Mouse (Mus musculus) ovary, postnatal 14 days (tissue): ENCODE measurements around the gene Iqgap1.

Source experiments
- DNase-seq: peaks from one replicate; pipeline ENCODE4 v3.0.0; 2022; ENCODE audit warnings: low spot score

Gene Iqgap1

DNA sequence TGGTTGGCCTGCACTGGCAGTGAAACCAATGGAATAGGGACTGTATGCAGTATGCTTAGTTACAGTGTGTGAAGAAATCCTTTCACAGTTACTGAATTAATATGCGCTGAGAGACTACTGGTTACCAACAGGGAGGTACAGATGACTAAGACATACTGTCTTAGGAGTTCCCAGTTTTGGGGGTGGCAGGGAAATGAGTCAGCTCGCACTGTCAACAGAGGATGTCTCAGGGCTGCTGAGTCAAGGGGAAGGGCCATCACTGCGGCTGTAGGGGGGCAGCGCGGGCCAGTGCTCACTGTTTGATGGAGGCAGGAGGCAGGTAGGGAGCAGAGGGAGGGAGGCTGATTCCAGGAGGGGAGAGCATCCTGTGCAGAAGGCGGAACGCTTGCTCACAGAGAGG lies 110.5 kb downstream of the Iqgap1 start:
- no peak for DNase-seq

DNA sequence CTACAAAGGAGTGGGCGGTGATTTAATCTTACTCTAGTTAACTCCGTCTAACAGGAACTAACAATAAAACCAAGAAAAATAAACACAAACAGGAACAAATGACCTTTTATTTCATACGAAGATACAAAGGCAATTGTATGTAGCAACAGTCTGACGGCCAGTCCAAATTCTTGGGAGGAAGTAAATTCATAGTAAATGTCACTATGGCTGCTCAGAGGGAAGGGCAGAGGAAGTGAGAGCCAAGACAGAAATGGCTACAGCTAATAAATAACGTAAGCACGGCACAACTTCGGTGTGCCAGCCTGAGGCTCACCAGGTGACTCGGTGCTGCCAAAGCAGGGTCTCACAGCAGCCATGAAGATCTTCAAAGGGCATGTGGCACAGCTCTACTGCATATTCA lies 114.3 kb downstream of the Iqgap1 start:
- no peak for DNase-seq

GRCm38 (mm10) chr7:80710333-80710732 lies 115.4 kb downstream of the Iqgap1 start:
- DNase-seq: no peak

DNA sequence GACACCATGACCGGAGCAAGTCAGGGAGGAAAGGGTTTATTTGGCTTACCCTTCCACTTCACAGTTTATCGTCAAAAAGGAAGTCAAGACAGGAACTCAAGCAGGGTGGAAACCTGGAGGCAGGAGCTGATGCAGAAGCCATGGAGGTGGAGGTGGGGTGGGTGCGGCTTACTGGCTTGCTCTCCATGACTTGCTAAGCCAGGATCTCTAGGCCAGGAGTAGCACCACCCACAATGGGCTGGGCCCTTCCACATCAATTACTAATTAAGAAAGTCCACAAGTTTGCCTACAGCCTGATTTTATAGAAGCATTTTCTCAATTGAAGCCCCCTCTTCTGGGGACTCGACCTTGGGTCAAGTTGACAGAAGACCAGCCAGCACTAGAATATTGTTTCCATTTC lies 121.7 kb downstream of the Iqgap1 start:
- DNase-seq: no peak

GRCm38 (mm10) chr7:80702510-80702909 lies 123.3 kb downstream of the Iqgap1 start:
- no peak for DNase-seq

GRCm38 (mm10) chr7:80699709-80700108 lies 126.1 kb downstream of the Iqgap1 start:
- no peak for DNase-seq

- no peak for DNase-seq
Measured at GRCm38 (mm10) chr7:80698940-80699339, 126.8 kb downstream of the Iqgap1 start.

- no peak for DNase-seq
Measured at GRCm38 (mm10) chr7:80697859-80698258, 127.9 kb downstream of the Iqgap1 start.

DNA sequence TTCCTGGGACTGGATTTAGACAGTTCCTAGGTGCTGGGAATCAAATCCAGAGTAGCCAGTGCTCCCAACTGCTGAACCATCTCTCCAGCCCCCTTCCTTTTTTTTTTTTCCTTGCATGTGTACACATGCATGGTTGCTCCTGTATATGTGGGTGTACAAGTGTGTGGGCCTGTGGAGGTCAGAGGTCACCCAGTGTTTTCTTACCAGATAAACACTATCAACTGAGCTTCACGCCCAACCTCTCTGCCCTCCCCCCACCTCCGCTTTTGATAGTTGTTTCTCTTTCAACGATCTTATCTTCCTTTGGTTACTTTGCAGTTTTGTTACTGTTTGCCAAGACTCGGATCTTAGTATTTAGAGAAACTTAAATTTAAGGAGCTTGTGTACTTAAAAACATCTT lies 128.9 kb downstream of the Iqgap1 start:
- DNase-seq: no peak

GRCm38 (mm10) chr7:80696334-80696733 lies 129.4 kb downstream of the Iqgap1 start:
- DNase-seq: no peak

DNA sequence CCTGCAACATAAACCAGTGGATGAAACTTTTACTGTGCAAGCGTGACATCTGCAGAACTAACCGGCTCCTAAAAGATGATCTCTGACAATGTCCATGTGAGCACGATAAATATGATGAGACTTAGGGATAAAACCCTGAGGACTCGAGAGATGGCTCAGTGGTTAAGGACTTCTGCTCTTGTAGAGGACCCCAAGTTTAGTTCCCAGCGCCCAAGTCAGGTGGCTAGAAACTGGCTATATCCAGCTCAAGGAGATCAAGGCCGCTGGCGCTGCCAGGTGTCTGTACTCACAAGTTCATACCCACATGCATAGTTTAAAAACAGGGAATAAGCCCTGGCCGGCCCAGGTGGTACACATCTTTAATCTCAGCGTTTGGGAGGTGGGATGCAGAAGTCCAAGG lies 133.3 kb downstream of the Iqgap1 start:
- no peak for DNase-seq

- DNase-seq: no peak
Measured at GRCm38 (mm10) chr7:80691131-80691530, 134.6 kb downstream of the Iqgap1 start.

- DNase-seq: peak; percentile 18
Measured at GRCm38 (mm10) chr7:80689221-80689591, 136.6 kb downstream of the Iqgap1 start.

- peak; percentile 51 for DNase-seq
Measured at GRCm38 (mm10) chr7:80688556-80689220, 137.1 kb downstream of the Iqgap1 start, which contains the start of gene Crtc3. Gene Crtc3 (minus strand): TSS chr7:80688877.

DNA sequence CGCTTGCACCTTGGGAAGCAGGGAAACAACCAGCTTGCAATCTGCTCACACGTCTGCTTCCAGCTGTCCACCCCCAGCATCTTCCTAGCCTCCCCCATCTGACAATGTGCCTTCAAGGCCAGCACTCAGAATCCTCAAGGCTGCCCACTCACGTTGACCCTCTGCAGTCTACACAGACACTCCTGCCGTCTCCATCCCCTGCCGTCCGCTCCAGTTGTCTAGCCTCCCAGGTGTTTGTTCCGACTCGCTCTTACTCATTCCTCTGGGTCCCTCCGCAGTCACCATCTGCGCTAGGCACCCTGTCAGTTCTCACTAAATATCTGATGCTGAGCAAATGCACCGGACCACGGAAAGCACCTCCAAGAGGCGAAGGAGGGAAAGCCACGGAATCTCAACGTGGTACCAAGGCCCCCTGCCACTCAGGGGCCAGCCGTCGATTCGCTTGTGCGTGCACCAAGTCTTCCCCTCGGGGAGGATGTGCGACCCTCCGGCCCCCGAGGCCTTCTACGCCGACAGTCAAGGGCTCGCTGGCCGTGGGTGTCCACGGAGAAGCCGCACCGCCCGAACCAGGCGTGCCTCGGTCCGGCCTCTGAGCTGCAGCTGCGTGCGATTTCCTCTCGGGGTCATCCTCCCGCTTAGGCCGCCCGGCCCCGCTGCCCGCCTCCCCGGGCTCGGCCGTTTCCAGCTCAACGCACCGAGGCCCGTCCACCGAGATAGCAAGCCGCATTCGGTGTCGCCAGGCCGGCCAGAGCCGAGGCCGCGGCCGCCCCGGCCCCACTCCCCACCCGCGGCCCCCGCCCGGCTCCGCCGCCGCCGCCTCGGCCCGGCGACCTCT lies 137.8 kb downstream of the Iqgap1 start:
- DNase-seq: peak; percentile 46

- no peak for DNase-seq
Measured at GRCm38 (mm10) chr7:80685639-80686038, 140.1 kb downstream of the Iqgap1 start.

DNA sequence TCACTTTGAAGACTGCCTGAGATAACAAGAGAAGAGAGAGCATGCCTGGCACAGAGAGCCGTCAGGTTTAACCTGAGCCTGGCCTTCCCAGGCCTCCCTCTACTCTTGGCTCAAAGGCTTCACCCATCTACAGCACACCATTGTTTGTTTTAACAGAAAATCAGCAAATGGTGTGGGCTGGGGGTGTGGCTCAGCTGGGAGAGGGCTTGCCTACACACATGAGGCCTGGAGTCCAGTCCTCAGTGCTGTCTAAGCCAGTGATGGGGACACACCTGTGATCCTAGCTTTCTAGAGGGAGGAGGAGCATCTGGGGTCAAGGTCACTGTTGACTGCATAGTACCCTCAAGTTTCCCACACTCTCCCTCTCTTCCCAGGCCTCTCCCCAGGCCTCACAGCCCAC lies 143.1 kb downstream of the Iqgap1 start:
- no peak for DNase-seq

DNA sequence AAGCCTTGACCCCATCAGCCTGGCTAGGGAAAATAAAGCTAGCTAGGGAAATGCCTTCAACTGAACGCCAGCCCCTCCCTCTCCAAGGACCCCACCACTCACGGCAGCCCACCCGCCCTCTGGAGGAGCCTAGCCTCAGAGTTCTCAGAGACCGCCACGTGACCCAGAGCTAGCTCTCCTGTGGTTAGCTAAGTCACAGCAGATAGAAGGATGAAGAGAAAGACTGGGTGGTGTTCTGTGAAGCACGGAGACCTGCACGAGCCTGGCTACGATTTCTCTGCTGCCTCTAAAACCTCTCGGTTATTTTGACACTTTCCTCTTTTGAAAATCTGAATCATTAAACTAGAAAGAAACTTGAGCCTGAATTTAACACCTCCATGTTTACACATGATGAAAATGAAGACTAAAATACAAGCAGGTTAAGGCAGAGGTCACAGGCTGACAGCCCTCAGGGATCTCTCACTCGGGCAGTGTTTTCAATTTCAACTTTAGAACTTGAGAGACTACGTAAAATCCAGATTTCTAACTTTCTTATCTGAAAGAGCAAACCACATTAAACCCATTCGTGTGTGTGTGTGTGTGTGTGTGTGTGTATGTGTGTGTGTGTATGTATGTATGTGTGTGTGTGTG lies 145.4 kb downstream of the Iqgap1 start:
- no peak for DNase-seq

DNA sequence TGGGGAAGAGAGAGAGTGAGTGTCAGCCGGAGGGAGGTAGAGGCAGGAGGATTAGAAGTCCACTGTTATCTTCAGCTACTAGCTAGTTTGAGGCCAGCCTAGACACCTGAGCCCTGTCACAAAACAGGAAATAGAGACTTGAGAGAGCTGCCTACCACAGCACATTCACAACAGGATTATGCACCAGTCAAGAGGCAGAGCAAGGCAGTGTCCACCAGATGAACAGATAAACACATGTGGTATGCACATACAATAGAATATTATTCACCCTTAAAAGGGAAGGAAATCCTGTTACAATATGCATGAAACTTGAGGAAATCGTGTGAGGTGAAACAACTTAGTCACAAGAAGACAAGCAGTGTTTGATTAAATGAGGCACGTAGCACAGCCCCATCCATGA lies 153.5 kb downstream of the Iqgap1 start:
- DNase-seq: no peak

DNA sequence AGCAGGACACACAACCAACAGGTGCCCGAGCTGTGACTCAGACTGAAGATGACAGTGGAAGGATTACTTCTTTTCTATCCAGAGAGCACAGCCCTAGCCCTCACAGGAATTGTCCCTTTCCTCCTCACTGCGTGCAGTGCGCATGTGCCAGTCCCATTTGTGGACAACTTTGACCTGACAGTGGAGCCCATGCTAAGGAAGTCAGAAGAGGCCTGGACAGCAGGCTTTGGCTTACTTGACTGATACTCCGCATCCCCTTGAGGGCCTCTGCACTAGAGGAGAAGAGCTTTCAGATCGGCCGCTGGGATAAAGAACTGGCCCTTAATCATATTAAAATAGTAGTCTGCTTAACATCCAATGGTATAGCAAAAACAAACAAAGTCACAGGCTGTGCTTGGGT lies 154.9 kb downstream of the Iqgap1 start:
- DNase-seq: no peak

DNA sequence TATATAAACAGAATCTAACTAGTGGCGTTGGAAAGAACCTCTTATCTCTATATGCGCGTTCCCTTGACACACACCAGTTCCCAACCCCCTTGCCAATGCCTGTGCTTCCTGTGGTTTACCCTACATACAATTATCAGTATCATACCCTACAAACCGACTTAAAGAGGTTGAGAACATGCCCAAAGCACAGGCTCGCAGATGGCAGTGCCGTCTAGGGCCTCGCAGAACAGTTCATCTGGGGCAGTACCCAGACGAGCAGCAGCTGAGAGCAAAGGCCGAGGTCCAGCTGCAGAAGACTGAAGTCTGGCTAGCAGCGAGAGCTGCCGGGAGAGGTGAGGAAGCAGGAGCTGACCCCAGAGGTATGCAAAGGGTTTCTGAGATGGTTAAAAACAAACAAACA lies 158.6 kb downstream of the Iqgap1 start:
- no peak for DNase-seq

GRCm38 (mm10) chr7:80666198-80666915 lies 159.4 kb downstream of the Iqgap1 start:
- no peak for DNase-seq
